Mouse (Mus musculus): ENCODE data around the gene Lsm14b.

Gene Lsm14b

DNA sequence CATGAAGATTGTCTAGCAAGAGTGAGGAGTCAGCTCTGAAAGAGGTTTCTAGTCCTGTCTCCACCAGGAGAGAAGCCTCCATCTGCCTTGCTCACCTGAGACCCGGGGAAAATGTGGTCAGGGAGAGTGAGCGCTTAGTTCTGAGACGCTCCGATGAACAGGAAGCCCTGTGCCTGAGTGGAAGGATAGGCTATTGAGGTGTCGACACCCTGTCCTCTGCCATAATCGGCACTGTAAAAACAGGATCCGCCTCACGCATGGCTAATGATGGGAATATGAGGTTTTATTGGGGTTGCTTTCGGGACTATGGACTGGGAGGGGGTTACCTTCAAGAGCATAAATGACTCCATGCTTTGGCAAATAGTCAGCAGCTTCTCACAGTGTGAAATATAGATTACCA, 6.2 kb upstream of the Lsm14b start:
- DNase-seq (ENCODE audit: low spot score), result no peak

GRCm38 (mm10) chr2:180020091-180020661, 4.6 kb upstream of the Lsm14b start:
- no peak for DNase-seq (ENCODE audit: low spot score)

- DNase-seq (ENCODE audit: low spot score), result no peak
These were observed 3.9 kb upstream of the Lsm14b start for GRCm38 (mm10) chr2:180020919-180021318.

DNA sequence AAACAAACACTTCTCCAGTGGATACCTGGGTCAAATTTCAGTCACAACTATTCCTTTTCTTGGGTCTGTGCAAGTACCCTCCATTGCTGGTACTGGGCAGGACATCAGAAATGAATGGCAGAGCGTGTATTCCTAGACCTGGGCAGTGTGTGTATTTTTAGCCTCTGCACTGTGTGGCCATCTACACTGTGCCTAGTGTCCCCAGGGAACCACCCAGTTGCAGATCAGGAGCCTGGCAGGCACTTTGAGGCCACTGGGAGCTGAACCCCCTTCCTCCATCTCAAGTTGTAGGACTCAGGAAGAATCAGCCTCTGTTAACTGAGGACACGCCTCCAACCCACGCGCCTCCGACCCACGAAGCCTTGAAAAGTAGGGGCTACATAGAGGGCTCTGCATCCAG, 2.0 kb upstream of the Lsm14b start:
- DNase-seq (ENCODE audit: low spot score), result no peak

DNA sequence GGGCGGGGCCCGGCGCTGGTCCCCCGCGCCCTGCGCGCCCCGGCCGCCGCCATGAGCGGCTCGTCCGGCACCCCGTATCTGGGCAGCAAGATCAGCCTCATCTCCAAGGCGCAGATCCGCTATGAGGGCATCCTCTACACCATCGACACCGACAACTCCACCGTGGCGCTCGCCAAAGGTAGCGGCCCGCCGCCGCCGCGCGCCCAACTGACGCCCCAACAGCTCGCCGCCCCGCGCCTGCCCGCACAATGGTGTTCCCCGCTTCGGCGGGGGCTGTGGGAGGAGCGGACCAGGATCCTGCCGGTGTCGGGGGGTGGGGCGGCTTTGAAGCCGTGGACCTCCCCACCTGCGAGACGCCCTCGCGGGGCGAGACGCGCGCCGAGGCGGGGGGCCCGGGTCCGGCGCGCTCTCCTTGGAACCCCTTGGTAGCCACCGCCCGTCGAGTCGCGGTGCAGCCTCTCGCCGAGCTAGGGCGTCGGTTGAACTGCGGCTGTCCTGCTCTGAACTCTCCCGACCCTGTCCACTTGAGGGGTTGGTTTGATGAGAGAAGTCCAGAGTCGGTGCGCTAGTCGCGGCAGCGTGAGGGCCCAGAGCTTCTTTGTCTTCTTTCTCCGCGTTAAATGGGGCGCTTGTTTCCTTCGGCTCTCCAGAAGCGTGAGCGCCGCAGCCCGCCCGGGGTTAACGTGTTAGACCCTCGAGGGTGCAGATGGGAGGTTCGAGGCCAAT, 511 bp downstream of the Lsm14b start:
- no peak for DNase-seq (ENCODE audit: low spot score)

DNA sequence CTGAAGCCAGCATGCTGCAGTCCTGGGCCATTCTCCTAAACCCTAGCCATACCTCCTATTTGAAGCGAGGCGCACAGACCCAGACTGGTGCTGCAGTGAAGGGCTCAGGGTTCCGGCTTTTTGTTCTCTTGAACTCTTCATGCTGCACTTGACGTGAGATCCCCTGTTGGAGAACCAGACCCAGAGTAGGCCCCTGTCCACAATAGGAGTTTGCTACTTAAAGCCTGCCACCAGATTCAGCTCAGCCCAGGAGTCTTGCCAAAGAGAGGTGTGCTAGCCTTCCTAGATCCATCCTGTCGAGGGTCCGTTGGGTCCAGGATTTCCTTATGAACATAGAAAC, 1.0 kb downstream of the Lsm14b start:
- no peak for DNase-seq (ENCODE audit: low spot score)

- no peak for DNase-seq (ENCODE audit: low spot score)
These were observed 3.0 kb downstream of the Lsm14b start for GRCm38 (mm10) chr2:180027768-180028167.

- DNase-seq (ENCODE audit: low spot score), result no peak
These were observed 6.5 kb downstream of the Lsm14b start for GRCm38 (mm10) chr2:180031270-180031669.

DNA sequence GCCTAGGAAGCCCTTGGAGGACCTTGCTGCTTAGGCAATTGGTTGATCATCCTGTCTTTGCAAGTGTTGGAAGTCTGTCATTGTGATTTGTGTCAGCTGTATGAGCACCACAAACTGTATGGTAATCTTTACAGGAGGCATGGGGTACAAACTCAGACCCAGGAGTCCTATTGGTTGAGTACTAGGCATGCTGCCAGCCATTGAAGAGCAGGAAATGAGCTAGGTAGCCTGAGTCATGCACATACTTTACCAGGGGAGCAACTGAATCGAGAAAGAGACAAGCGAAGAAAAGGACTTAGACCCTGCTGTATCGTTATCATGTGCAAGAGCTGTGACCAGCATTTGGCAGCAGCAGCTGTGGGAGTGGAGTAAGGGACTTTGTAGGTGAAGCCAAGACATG, 8.1 kb downstream of the Lsm14b start:
- no peak for DNase-seq (ENCODE audit: low spot score)

GRCm38 (mm10) chr2:180033956-180034355, 9.2 kb downstream of the Lsm14b start:
- no peak for DNase-seq (ENCODE audit: low spot score)

DNA sequence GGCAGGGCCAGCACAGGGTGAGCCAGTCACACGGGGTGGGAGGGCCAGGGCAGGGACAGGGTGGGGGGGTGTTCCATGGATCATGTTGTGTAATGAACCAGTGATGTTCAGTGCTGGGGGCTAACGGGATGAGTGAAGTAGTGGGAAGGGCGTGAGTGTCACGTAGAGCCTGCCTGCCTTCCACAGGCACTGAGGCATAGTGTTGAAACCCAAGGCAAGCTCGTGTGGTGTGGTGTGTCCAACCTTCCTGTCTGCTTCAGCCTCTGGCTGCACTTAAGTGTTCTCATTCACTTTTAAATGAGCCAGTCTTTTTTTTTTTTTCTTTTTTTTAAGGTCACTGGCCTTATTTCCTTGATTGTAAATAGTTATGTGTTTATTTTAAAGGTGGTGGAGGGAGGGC, 10.0 kb downstream of the Lsm14b start:
- no peak for DNase-seq (ENCODE audit: low spot score)

GRCm38 (mm10) chr2:180040406-180040805, 15.6 kb downstream of the Lsm14b start:
- no peak for DNase-seq (ENCODE audit: low spot score)

DNA sequence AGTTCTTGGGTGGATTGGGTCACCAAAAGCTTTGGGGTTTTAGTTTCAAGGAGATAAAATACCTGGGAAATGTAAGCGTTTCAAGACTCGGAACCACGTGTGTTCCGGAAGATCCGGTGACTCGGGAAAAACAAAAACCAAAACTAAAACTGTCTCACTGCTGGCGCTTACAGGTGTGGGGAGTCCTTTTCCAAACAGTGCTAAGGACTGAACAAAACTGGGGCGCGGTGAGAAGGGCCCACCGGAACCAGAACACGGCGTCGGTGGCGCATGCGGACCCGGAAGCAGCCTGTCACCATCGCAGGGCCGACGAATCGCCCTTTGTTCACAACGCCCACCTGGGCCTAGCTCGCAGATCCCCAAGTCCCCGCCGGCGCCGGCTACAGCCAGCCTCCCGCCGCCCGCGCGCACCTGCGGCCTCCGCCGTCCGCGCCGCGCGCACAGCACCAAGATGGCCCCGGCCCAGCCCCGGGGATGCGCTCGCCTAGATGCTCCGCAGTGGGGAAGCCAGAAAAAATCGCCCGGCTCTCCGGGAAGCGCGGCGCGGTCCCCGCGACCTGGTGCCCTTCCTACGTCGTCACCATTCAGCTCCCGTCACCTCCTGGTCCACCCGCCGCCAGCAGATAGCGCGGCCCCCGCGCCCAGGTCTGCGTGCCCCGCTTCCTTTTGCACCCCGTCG, 16.9 kb downstream of the Lsm14b start:
- DNase-seq (ENCODE audit: low spot score), result no peak

DNA sequence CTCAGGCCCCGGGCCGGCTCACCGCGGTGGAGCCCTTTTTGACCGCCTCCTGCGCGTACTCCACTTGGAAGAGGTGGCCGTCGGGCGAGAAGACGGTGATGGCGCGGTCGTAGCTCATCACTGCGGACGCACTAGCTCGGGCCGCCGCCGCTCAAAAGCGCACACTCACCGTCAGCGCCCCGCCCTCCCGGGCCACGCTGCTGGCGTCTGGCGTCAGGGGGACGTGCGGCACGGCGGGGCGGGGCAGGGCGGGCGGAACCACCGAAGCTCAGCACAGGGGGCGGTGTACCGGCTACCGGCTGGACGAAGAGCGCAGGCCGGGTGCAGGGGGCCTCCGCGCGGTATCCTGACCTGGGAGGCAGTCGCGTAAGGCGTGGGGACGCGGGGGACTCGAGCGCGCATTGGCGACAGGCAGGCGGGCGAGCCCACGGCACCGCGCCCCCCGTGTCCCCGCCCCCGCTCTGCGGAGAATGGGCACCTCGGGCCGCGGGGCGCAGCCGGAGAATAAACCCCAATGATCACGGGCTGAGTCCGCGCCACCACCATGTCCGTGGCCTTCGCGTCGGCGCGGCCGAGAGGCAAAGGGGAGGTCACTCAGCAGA, 17.6 kb downstream of the Lsm14b start, which contains the start of the genes Psma7 and Ss18l1:
Gene Psma7, minus strand, starts transcription at position 178 of the 602 bp plus-strand sequence.
Gene Ss18l1, plus strand, starts transcription at position 254 of the 602 bp plus-strand sequence.
- peak; percentile 89 for DNase-seq (ENCODE audit: low spot score)

DNA sequence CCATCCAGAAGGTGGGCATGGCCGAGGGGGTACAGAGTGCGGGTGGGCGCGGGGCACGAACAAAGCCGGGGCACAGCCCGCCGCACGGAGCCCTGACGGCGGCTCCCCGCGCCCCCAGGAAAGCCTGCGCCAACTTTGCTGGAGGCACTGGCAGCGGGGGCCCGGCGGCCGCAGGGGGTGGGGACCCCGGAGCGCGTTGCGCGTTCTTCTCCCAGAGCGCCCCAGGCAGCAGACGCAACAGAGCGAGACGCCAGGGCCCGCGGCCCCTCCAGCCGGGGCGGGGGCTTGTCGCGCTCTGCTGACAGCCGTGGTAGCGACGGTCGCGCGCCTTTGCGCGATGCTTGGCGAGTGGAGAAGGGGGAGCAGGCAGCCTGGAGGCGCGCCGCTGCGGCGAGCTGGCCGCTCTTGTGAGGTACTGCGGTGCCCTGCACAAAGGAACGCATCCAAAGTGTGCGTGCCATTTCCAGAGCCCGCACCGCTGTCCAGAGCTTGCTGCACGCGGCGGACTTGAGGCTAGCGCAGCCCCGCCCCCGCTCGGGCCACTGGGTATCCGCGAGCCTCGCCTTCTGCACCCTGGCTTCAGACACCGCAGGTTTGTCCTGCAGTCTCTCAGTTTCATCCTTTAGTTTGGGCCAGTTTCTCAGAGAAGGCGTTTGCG, 18.2 kb downstream of the Lsm14b start:
- DNase-seq (ENCODE audit: low spot score), result no peak

GRCm38 (mm10) chr2:180045283-180045682, 20.5 kb downstream of the Lsm14b start:
- DNase-seq (ENCODE audit: low spot score), result peak; percentile 73

GRCm38 (mm10) chr2:180047580-180047979, 22.8 kb downstream of the Lsm14b start:
- DNase-seq (ENCODE audit: low spot score), result no peak

- DNase-seq (ENCODE audit: low spot score), result no peak
These were observed 23.3 kb downstream of the Lsm14b start for GRCm38 (mm10) chr2:180047980-180048635.

DNA sequence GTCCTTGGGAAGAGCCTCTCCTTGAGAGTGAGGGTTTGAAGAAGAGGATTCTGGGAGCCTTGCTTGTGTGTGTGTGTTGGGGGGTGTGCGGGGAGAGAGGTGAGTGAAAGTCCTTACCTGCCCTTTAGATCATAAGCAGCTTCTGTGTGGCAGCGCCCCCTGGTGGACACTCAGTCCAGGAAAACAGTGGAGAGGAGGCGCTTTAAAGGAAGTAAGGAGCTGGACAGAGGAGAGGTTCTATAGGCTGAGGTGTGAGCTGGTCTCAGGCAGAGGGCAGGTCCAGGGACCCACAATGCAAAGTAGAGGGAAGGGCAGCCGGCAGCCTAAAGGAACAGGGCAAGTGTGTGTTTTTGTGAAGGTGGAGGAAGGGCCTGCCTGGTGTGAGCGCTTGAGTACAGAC, 26.2 kb downstream of the Lsm14b start:
- DNase-seq (ENCODE audit: low spot score), result peak; percentile 84

DNA sequence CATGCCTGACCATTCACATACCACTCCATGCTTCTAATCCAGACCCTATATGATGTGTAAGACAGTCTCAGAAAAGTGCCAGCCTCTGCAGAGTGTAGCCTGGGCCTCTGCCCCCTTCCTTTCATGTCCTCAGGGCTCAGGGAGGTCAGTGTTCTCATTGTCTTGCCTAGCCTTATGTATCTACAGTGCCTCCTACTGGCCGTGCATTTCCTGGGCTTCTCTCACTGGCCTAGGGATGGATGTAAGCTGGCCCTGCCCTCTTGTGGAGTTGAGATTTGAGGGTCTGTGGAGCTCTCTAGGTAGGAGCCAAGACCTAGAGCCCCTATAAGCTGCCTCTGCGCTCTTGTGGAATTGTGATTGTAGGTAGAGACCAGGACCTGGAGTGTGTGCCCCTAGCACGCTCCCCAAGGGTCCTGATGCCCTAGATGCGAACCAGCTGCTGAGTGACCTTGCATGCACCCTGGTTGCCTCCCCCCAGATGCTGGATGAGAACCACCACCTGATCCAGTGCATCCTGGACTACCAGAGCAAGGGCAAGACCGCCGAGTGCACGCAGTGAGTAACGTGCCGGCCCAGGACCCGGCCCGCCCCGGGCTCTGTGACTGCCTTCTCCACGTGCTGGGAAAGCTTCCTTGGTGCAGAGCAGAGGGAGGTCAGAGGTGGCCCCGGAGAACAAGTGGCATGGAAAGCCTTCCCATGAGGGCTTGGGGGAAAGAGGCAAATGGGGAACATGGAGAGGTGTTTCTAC, 27.4 kb downstream of the Lsm14b start:
- DNase-seq (ENCODE audit: low spot score), result no peak

- no peak for DNase-seq (ENCODE audit: low spot score)
These were observed 28.2 kb downstream of the Lsm14b start for GRCm38 (mm10) chr2:180053001-180053400.

Measured in lung, postnatal 25 days (tissue).